23 mouse cellular contexts compared by ENCODE assay signal in genomic region chr17:25648678-25649216, GRCm38 (mm10).
DNase-seq lines count a peak whose midpoint lies in the region; ATAC-seq lines count a peak whose summit lies in the region.
"Had no signal": no experiment of that assay in that cellular context is flagged by ENCODE, and none has a peak within 500 bp of the region (broad histone marks: within the 10 kb centered on the region; RNA-seq: fewer than 3 reads in every experiment).

No protein-coding gene starts in this region.

- no peaks in the 10 kb centered on the region for H3K9me3 ChIP-seq in kidney, embryonic 15.5 days (replicated peaks)
- H3K9me3 ChIP-seq in neural tube, embryonic 11.5 days (ENCODE audit: control insufficient read depth, low read length) = no peaks in the 10 kb centered on the region
- H3K9me3 ChIP-seq in limb, embryonic 10.5 days (replicated peaks) = no peaks in the 10 kb centered on the region
- H3K9me3 ChIP-seq: forebrain, embryonic 15.5 days; liver, embryonic 13.5 days had no signal

- H3K4me2 ChIP-seq in kidney, embryonic 15.5 days = no peak overlapping the region
- H3K4me2 ChIP-seq in neural tube, embryonic 11.5 days (ENCODE audit: low read depth) = no peak overlapping the region
- H3K4me2 ChIP-seq: forebrain, embryonic 15.5 days; liver, embryonic 13.5 days had no signal

- H3K4me3 ChIP-seq in kidney, embryonic 15.5 days (replicated peaks) = no peak overlapping the region
- H3K4me3 ChIP-seq in neural tube, embryonic 11.5 days (ENCODE audit: low read depth, low read length) = no peak overlapping the region
- no peak overlapping the region for H3K4me3 ChIP-seq in limb, embryonic 10.5 days
- H3K4me3 ChIP-seq: erythroblast, embryonic 14.5 days; forebrain, embryonic 15.5 days; liver, embryonic 13.5 days; myocyte had no signal

- H3K4me1 ChIP-seq in kidney, embryonic 15.5 days = peaks cover 19% of the 10 kb centered on the region
- H3K4me1 ChIP-seq in neural tube, embryonic 11.5 days (ENCODE audit: control insufficient read depth, insufficient read depth, low read length) = peaks cover 10% of the 10 kb centered on the region
- H3K4me1 ChIP-seq in limb, embryonic 10.5 days = peaks cover 27% of the 10 kb centered on the region

- peak; percentile 26 for DNase-seq in embryo, embryonic 10 days (ENCODE audit: low spot score)
- DNase-seq in embryo, embryonic 11 days = no peak
- no peak for DNase-seq in kidney, adult 8-10 months
- DNase-seq in neural tube, embryonic 11.5 days (ENCODE audit: low spot score) = no peak
- DNase-seq in neural tube, embryonic 10.5 days (ENCODE audit: extremely low spot score, low spot score) = no peak
- DNase-seq in limb, embryonic 10.5 days (ENCODE audit: low spot score) = no peak
- DNase-seq in ovary, postnatal 14 days (ENCODE audit: low spot score) = no peak
- DNase-seq: adrenal gland, adult 8-10 months; cerebellum, adult 9-11 months; gastrocnemius, postnatal 14 days; kidney, postnatal 10 days; liver, embryonic 13.5 days; lung, postnatal 14 days; midbrain, embryonic 14.5 days; right cerebral cortex, postnatal 4 days; thymus, adult 2 months had no signal

- ATAC-seq in kidney, embryonic 15.5 days (replicated peaks; ENCODE audit: low FRiP score) = no peak
- ATAC-seq in neural tube, embryonic 11.5 days (ENCODE audit: insufficient read depth, low FRiP score, low TSS enrichment) = no peak
- ATAC-seq: forebrain, embryonic 15.5 days; hindbrain, embryonic 16.5 days; intestine, embryonic 16.5 days; Patski had no signal

- H3K9ac ChIP-seq in kidney, embryonic 15.5 days = no peak overlapping the region
- no peak overlapping the region for H3K9ac ChIP-seq in neural tube, embryonic 11.5 days (ENCODE audit: low read length)
- H3K9ac ChIP-seq: forebrain, embryonic 15.5 days; liver, embryonic 13.5 days had no signal

- peaks cover 9% of the 10 kb centered on the region; the same call in 1 of the 2 replicates for H3K36me3 ChIP-seq in kidney, embryonic 15.5 days
- H3K36me3 ChIP-seq in neural tube, embryonic 11.5 days (ENCODE audit: control insufficient read depth, insufficient read depth, low read length) = peaks cover 2% of the 10 kb centered on the region; the same call in 1 of the 2 replicates
- H3K36me3 ChIP-seq in limb, embryonic 10.5 days = peaks cover 40% of the 10 kb centered on the region
- H3K36me3 ChIP-seq: forebrain, embryonic 15.5 days had no signal

- no peaks in the 10 kb centered on the region for H3K27me3 ChIP-seq in kidney, embryonic 15.5 days
- H3K27me3 ChIP-seq in neural tube, embryonic 11.5 days (ENCODE audit: control insufficient read depth, insufficient read depth, low read length) = no peaks in the 10 kb centered on the region
- H3K27me3 ChIP-seq in limb, embryonic 10.5 days (ENCODE audit: low read depth, poor library complexity, severe bottlenecking) = no peaks in the 10 kb centered on the region
- H3K27me3 ChIP-seq: forebrain, embryonic 15.5 days; liver, embryonic 13.5 days; Patski had no signal

- WGBS in kidney, embryonic 15.5 days = 40% methylated on average over 15 of the region's 15 CpGs
- 56% methylated on average over 15 of the region's 15 CpGs for WGBS in neural tube, embryonic 11.5 days
- WGBS in limb, embryonic 10.5 days = 48% methylated on average over 15 of the region's 15 CpGs

- 0 out of 2 replicates have a peak overlapping the region, but pooled peaks have one; percentile 2 for H3K27ac ChIP-seq in kidney, embryonic 15.5 days
- peak overlapping the region; percentile 8; the same call in 1 of the 2 replicates for H3K27ac ChIP-seq in neural tube, embryonic 11.5 days (ENCODE audit: low read depth, low read length)
- peak overlapping the region; percentile 43; the same call in 1 of the 2 replicates for H3K27ac ChIP-seq in limb, embryonic 10.5 days
- H3K27ac ChIP-seq: forebrain, embryonic 15.5 days; liver, embryonic 13.5 days had no signal
